Mouse (Mus musculus) CH12.LX (cell line): Measurements from ENCODE around the gene Stx1a. TPM values are rescaled to one million over a fixed set of nuclear protein-coding genes. Genes with fewer than 3 reads are reported as not detected.

Experiments
- DNase-seq: peaks from one replicate; pipeline ENCODE4 v3.0.0-alpha.2; 2013; ENCODE audit errors: extremely low read depth
- H3K27ac ChIP-seq: 2 replicates; pipeline ENCODE4 v1.5.1; 2012; ENCODE audit warnings: low read depth, mild to moderate bottlenecking, control low read depth, moderate library complexity; ENCODE audit not compliant: insufficient read depth
- H3K27me3 ChIP-seq: replicated peaks from 2 replicates; pipeline ENCODE3; 2012; ENCODE audit warnings: inconsistent platforms
- H3K36me3 ChIP-seq, 2 experiments: replicated peaks in 1 of 2; 2 replicates each; pipeline versions ENCODE3 to v1.6.1; 2012; ENCODE audit warnings: inconsistent platforms in 1 of 2, low read length in 1 of 2, mild to moderate bottlenecking in 1 of 2, mixed read lengths in 1 of 2, moderate library complexity in 1 of 2; ENCODE audit not compliant: control insufficient read depth in 1 of 2, insufficient read depth in 1 of 2
- H3K4me1 ChIP-seq, 2 experiments: 2 replicates each; pipeline ENCODE4 v1.6.1; 2012; ENCODE audit warnings: inconsistent platforms in 1 of 2, moderate library complexity in 1 of 2; ENCODE audit not compliant: insufficient read depth in 2 of 2, control insufficient read depth in 1 of 2
- H3K4me2 ChIP-seq: 2 replicates; pipeline ENCODE4 v1.6.1; 2012; ENCODE audit warnings: low read depth, mild to moderate bottlenecking, control low read depth; ENCODE audit not compliant: poor library complexity, insufficient read depth, severe bottlenecking
- H3K4me3 ChIP-seq, 3 experiments: fragments of 150-350 bp in 1 of 3; sonication (generic) in 1 of 3; replicated peaks in 1 of 3; 2 replicates each; pipeline versions ENCODE3 to v1.5.1; 2011 to 2012; ENCODE audit warnings: low read depth in 2 of 3, low read length in 2 of 3, mild to moderate bottlenecking in 2 of 3, moderate library complexity in 2 of 3, control low read depth in 1 of 3, improper control_type of control experiment in 1 of 3, inconsistent platforms in 1 of 3, mixed read lengths in 1 of 3; ENCODE audit not compliant: poor library complexity in 1 of 3
- H3K79me2 ChIP-seq: replicated peaks from 2 replicates; pipeline ENCODE4 v1.6.1; 2012; ENCODE audit warnings: mild to moderate bottlenecking, moderate library complexity; ENCODE audit not compliant: control insufficient read depth, poor library complexity, insufficient read depth, severe bottlenecking; ENCODE audit errors: extremely low read depth
- H3K9ac ChIP-seq: 2 replicates; pipeline ENCODE4 v1.6.1; 2012; ENCODE audit warnings: low read depth, mild to moderate bottlenecking, control low read depth, moderate library complexity; ENCODE audit not compliant: insufficient read depth
- H3K9me3 ChIP-seq: replicated peaks from 2 replicates; pipeline ENCODE3; 2012; ENCODE audit warnings: low read length, inconsistent platforms, mixed read lengths
- BHLHE40 ChIP-seq: IDR thresholded peaks from 2 replicates; pipeline ENCODE4 v1.6.1; 2011; ENCODE audit warnings: mild to moderate bottlenecking, low read depth, low read length, improper control_type of control experiment
- CHD2 ChIP-seq: IDR thresholded peaks from 2 replicates; pipeline ENCODE4 v1.6.1; 2011; ENCODE audit warnings: low read length, improper control_type of control experiment
- ELF1 ChIP-seq: IDR thresholded peaks from 2 replicates; pipeline ENCODE4 v1.6.1; 2014; ENCODE audit warnings: low read depth, mild to moderate bottlenecking, inconsistent platforms, low read length, improper control_type of control experiment
- EP300 ChIP-seq: IDR thresholded peaks from 2 replicates; pipeline ENCODE4 v1.6.1; 2011; ENCODE audit warnings: low read length, improper control_type of control experiment
- ETS1 ChIP-seq: conservative IDR thresholded peaks from 2 replicates; pipeline ENCODE4 v1.6.1; 2012; ENCODE audit warnings: low read depth, mild to moderate bottlenecking, inconsistent platforms, low read length, improper control_type of control experiment, moderate library complexity
- GABPA ChIP-seq: IDR thresholded peaks from 2 replicates; pipeline ENCODE4 v1.6.1; 2012; ENCODE audit warnings: low read depth, low read length, improper control_type of control experiment, inconsistent platforms; ENCODE audit not compliant: insufficient replicate concordance
- HCFC1 ChIP-seq: IDR thresholded peaks from 2 replicates; pipeline ENCODE4 v1.6.1; 2012; ENCODE audit warnings: low read depth, mild to moderate bottlenecking, inconsistent platforms, low read length, improper control_type of control experiment
- IRF4 ChIP-seq: IDR thresholded peaks from 2 replicates; pipeline ENCODE4 v1.6.1; 2014; ENCODE audit warnings: low read depth, mild to moderate bottlenecking, inconsistent platforms, low read length, improper control_type of control experiment
- JUND ChIP-seq: conservative IDR thresholded peaks from 2 replicates; pipeline ENCODE4 v1.6.1; 2011; ENCODE audit warnings: low read depth, low read length, improper control_type of control experiment
- KAT2A ChIP-seq: IDR thresholded peaks from 2 replicates; pipeline ENCODE4 v1.6.1; 2012; ENCODE audit warnings: low read length, improper control_type of control experiment, inconsistent platforms; ENCODE audit not compliant: insufficient replicate concordance
- MAX ChIP-seq: IDR thresholded peaks from 2 replicates; pipeline ENCODE4 v1.6.1; 2011; ENCODE audit warnings: low read length, improper control_type of control experiment
- MAZ ChIP-seq: IDR thresholded peaks from 2 replicates; pipeline ENCODE4 v1.6.1; 2012; ENCODE audit warnings: low read depth, mild to moderate bottlenecking, inconsistent platforms, low read length, improper control_type of control experiment, moderate library complexity
- MEF2A ChIP-seq: IDR thresholded peaks from 2 replicates; pipeline ENCODE4 v1.6.1; 2014; ENCODE audit warnings: low read depth, mild to moderate bottlenecking, inconsistent platforms, low read length, improper control_type of control experiment, borderline replicate concordance
- MXI1 ChIP-seq: IDR thresholded peaks from 2 replicates; pipeline ENCODE4 v1.6.1; 2011; ENCODE audit warnings: mild to moderate bottlenecking, low read depth, low read length, improper control_type of control experiment
- MYC ChIP-seq: IDR thresholded peaks from 2 replicates; pipeline ENCODE4 v1.6.1; 2011; ENCODE audit warnings: low read depth, mild to moderate bottlenecking, improper control_type of control experiment, low read length
- NELFE ChIP-seq: IDR thresholded peaks from 2 replicates; pipeline ENCODE4 v1.6.1; 2011; ENCODE audit warnings: low read depth, low read length, improper control_type of control experiment
- NRF1 ChIP-seq: IDR thresholded peaks from 2 replicates; pipeline ENCODE4 v1.6.1; 2014; ENCODE audit warnings: low read depth, mild to moderate bottlenecking, inconsistent platforms, low read length, improper control_type of control experiment, moderate library complexity
- PAX5 ChIP-seq: IDR thresholded peaks from 2 replicates; pipeline ENCODE4 v1.6.1; 2012; ENCODE audit warnings: low read length, inconsistent platforms, mixed read lengths
- POLR2A ChIP-seq: IDR thresholded peaks from 2 replicates; pipeline ENCODE4 v1.6.1; 2011; ENCODE audit warnings: low read depth, mild to moderate bottlenecking, improper control_type of control experiment, low read length
- SIN3A ChIP-seq: IDR thresholded peaks from 2 replicates; pipeline ENCODE4 v1.6.1; 2012; ENCODE audit warnings: low read length, improper control_type of control experiment, inconsistent platforms
- TBP ChIP-seq: conservative IDR thresholded peaks from 2 replicates; pipeline ENCODE4 v1.6.1; 2011; ENCODE audit warnings: low read depth, low read length, improper control_type of control experiment
- TCF12 ChIP-seq: IDR thresholded peaks from 2 replicates; pipeline ENCODE4 v1.6.1; 2014; ENCODE audit warnings: low read depth, mild to moderate bottlenecking, inconsistent platforms, low read length, improper control_type of control experiment
- USF1 ChIP-seq: IDR thresholded peaks from 2 replicates; pipeline ENCODE4 v1.6.1; 2014; ENCODE audit warnings: low read depth, mild to moderate bottlenecking, inconsistent platforms, low read length, improper control_type of control experiment
- ZC3H11A ChIP-seq: IDR thresholded peaks from 2 replicates; pipeline ENCODE4 v1.6.1; 2012; ENCODE audit warnings: low read depth, mild to moderate bottlenecking, inconsistent platforms, low read length, improper control_type of control experiment
- ZMIZ1 ChIP-seq: IDR thresholded peaks from 2 replicates; pipeline ENCODE4 v1.6.1; 2012; ENCODE audit warnings: low read depth, mild to moderate bottlenecking, inconsistent platforms, low read length, improper control_type of control experiment
- dilution Hi-C: fragments of 300-500 bp; cut with MboI; formaldehyde crosslinking; loops from 2 replicates; pipeline ENCODE4 v1.14.3; 2020; ENCODE audit warnings: low sequenced_read_pairs; ENCODE audit not compliant: extremely low pct_unique_long_range_greater_than_20kb, extremely low pct_ligation_motif_present
- in situ Hi-C: fragments of 300-500 bp; cut with MboI; formaldehyde crosslinking; loops from 3 replicates; pipeline ENCODE4 v1.14.3; 2019; ENCODE audit warnings: low sequenced_read_pairs, low pct_ligation_motif_present, low pct_unique_long_range_greater_than_20kb, mixed read lengths
- polyA plus RNA-seq: library from polyadenylated mRNA; unstranded; fragments of >175 nt; gene quantifications from 2 replicates; pipeline ENCODE4 v1.2.1, GENCODE M21; 2012; ENCODE audit warnings: low read depth; ENCODE audit not compliant: insufficient read length
- total RNA-seq, 2 experiments: library from RNA; depleted of rRNA; stranded (reverse); fragments of 300-350 nt in 1 of 2; fragments of >200 nt in 1 of 2; gene quantifications; 2 replicates each; pipeline ENCODE4 v1.2.3; 2012 to 2014

Stx1a gene
- total and polyA plus RNA-seq, 3 experiments = 1.1 to 3.0 (median 2.0) TPM

DNA sequence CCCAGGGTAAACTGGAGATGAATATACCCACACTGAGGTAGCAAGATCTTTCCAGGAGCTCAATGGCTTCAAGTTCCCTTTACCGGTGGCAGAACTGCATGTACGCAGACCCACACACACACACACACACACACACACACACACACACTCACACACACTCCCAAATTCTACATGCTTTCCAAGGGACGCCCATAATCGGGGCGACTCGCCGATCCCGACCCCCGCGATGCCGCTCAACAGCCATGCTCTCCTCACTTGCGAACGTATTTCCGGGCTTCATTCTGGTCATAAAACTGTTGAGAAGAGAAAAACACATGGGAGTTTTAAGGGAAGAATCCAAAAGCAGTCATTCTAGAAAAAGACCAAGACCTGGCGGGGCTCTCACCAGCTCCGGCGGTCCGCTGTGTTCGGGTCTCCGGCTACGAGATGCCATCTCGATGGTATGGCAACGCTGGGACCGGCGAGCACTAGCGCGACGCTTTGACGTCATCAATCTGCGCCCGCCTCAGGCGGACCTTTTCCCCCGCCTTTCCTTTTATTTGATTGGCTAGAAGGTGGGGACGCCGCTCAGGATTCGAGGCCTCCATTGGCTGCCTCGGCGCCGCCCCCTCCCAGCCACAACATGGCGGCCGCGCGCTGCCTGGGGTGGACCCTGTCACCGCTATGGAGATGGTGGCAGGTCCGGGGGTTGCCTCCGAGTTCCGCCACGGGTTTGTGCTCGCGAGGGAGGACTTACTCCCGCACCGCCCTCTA, 40.5 kb downstream of the Stx1a start, which contains the start of gene Dnajc30:
Gene Dnajc30, plus strand, starts transcription at position 574 of the 753 bp plus-strand sequence.
- no peaks in the 10 kb centered on the region for H3K9me3 ChIP-seq
- H3K36me3 ChIP-seq = peaks cover 29 to 63% of the 10 kb centered on the region in 2 experiments
- H3K4me2 ChIP-seq = peak within 1 kb of the TSS; percentile 75
- TF ChIP-seq NELFE (peak; percentile 76), ZMIZ1 (peak; percentile 69), MXI1 (peak; percentile 90), USF1 (no peak), SIN3A (peak; percentile 98), NRF1 (peak; percentile 64; the same call in 1 of the 2 replicates), MAX (peak; percentile 76), BHLHE40 (no peak), IRF4 (peak; percentile 27; the same call in 1 of the 2 replicates), EP300 (no peak), TCF12 (peak; percentile 79), CHD2 (peak; percentile 71), TBP (peak; percentile 69), MAZ (peak; percentile 86), PAX5 (no peak), GABPA (peak; percentile 27; the same call in 1 of the 2 replicates), HCFC1 (peak; percentile 91), JUND (no peak), ETS1 (no peak), KAT2A (peak; percentile 75; the same call in 1 of the 2 replicates), ELF1 (peak; percentile 80), ZC3H11A (no peak), POLR2A (peak; percentile 92), MYC (peak; percentile 73; the same call in 1 of the 2 replicates), MEF2A (peak; percentile 29; the same call in 1 of the 2 replicates)
- peaks cover 7% of the 10 kb centered on the region for H3K79me2 ChIP-seq
- in situ Hi-C loops = no loop called here
- no peak within 1 kb of the TSS for H3K27ac ChIP-seq
- dilution Hi-C loops = no loop called here
- H3K4me1 ChIP-seq = peaks cover 11 to 25% of the 10 kb centered on the region in 2 experiments; a peak in 3 of 4 replicates
- peak within 1 kb of the TSS; percentile 75 for H3K9ac ChIP-seq
- H3K4me3 ChIP-seq = peak within 1 kb of the TSS; percentile 85 to 96 (median 93)
- H3K27me3 ChIP-seq = no peaks in the 10 kb centered on the region
- DNase-seq = peak; percentile 97
